Mouse (Mus musculus): ENCODE results near the gene Gatad2b. TPM values are rescaled to one million over a fixed set of nuclear protein-coding genes. Genes with fewer than 3 reads are reported as not detected.
A peak's percentile ranks its signal among the peaks of the same experiment; 100 is the strongest.

Gene Gatad2b
- total RNA-seq, 2 experiments from 2014 or later: 17.7 to 96.0 TPM

- no peak for ATAC-seq (replicated peaks; ENCODE audit: poor library complexity)
These were observed 81.4 kb downstream of the Gatad2b start for GRCm38 (mm10) chr3:90374368-90374767.

DNA sequence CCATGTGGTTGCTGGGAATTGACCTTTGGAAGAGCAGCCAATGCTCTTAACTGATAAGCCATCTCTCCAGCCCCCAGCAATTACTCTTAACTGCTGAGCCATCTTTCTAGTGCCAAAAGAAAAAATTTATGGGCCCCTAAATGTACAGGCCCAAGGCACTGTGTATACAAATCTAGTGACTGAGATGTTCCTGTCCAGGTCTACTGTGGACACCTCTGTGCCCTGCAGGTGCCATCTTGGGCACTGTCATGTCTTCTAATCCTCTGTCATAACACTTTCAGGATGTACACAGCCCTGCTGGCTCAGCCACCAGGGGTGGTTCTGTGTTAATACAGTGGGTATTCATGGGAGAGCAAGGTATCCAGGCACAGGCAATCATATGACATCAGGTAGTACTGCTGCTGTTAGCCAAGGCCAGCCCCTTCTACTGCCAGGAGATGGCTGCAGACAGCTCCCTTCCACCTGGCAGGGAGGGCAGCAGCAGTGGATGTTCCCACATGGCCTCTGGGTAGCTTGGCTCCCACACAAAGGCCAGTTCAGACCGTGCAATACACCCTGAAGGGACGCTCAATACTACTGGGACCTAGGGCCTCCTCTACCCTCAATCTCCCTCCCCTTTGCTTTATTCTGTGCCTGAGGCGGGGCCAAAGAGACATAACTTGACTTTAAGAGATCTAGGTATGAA is 82.7 kb downstream of the Gatad2b start:
- no peak for ATAC-seq (replicated peaks; ENCODE audit: poor library complexity)

DNA sequence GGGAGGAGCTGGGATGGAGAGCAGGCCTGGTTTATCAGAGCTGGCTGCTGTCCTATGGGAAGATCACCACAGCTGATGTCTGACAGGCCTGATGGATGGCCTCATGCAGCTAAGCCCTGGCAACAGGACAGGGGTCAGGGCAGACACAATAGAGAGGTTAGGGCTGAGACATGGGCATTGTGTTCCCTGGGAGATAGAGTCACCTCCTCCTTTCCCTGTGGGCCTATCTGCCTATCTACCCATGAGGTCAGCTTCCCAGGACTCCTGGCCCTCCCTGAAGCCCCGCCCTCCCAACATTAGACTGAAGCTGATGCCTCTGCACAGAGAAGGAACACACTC is 83.2 kb downstream of the Gatad2b start:
- no peak for ATAC-seq (replicated peaks; ENCODE audit: poor library complexity)

- no peak for ATAC-seq (replicated peaks; ENCODE audit: poor library complexity)
These were observed 85.5 kb downstream of the Gatad2b start for GRCm38 (mm10) chr3:90378496-90378895.

GRCm38 (mm10) chr3:90381727-90382126 is 88.7 kb downstream of the Gatad2b start:
- no peak for ATAC-seq (replicated peaks; ENCODE audit: poor library complexity)

GRCm38 (mm10) chr3:90383690-90384089 is 90.7 kb downstream of the Gatad2b start:
- peak; percentile 95 for ATAC-seq (replicated peaks; ENCODE audit: poor library complexity)

GRCm38 (mm10) chr3:90384851-90385375 is 91.9 kb downstream of the Gatad2b start:
- no peak for ATAC-seq (replicated peaks; ENCODE audit: poor library complexity)

- ATAC-seq (replicated peaks; ENCODE audit: poor library complexity): no peak
These were observed 93.8 kb downstream of the Gatad2b start for GRCm38 (mm10) chr3:90386817-90387216.

GRCm38 (mm10) chr3:90387483-90387882 is 94.5 kb downstream of the Gatad2b start:
- peak; percentile 10; the same call in 1 of the 2 replicates for ATAC-seq (replicated peaks; ENCODE audit: poor library complexity)

DNA sequence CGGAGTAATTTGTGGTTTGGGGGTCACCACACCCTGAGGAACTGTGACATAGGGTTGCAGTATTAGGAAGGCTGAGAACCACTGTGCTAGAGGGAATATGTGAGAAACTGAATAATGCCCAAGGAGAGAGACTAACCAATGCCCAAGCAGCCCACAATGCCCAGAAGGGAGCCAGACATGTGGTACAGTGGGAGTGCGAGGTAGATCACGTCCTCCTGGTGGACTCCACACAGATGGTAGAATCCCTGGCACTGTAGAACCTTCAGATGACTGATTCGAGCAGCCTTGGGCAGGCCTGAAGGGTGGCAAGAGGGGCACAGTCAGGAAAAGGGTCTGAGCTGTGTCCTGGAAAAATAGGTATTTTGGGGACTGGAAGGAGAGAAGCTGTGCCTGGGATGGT is 95.2 kb downstream of the Gatad2b start:
- ATAC-seq (replicated peaks; ENCODE audit: poor library complexity): peak; percentile 12; the same call in 1 of the 2 replicates

- peak; percentile 18 for ATAC-seq (replicated peaks; ENCODE audit: poor library complexity)
These were observed 95.9 kb downstream of the Gatad2b start for GRCm38 (mm10) chr3:90388726-90389510.

DNA sequence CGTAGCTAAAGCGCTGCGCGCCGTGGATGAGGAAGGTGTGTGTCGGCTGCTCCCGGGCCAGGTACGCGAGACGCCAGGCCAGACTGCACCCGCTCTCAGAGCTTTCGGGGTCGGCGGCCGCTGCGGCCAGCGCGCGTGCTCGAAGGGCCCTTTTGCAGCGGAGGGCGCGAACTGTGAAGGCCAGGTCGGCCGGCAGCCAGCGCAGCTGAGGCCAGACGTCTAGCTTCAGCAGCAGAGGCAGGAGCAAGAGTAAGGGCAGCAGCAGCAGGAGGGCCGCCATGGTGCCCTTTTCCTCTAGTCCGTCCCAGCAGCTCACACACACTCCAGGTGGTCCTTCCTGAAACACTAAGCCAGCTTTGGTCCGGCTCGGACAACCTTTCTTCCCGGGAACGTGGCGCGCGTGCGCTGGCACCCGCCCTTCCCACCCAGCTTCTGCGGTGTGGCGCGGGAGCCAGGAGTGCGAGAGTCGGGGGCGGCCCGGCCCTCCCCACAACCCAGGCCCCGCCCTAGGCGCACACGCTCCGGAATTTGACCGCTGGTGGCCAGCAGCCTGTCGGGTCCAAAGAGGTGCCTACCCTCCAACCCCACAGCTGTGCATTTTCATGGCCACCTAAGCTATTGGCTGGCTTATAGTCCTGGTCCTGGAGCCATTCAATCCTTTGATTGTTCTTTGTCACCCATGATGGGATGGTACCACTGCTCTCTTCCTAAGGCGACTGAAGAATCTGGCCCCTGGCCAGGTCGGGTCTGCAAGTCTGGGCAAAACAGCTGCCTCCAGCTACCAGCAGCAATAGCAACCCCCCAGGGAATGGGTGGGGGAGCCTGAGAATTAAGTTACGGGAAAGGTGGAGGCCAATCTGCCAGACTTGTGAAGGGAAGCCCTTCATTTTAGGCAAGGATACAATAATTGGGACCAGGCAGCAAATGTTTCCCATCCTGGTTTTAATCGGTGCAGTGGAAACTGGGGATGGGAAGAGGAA is 96.8 kb downstream of the Gatad2b start, which contains the start of gene Slc27a3:
Gene Slc27a3, minus strand, starts transcription at position 428 of the 980 bp plus-strand sequence.
- no peak for ATAC-seq (replicated peaks; ENCODE audit: poor library complexity)

- ATAC-seq (replicated peaks; ENCODE audit: poor library complexity): no peak
These were observed 98.0 kb downstream of the Gatad2b start for GRCm38 (mm10) chr3:90391004-90391403.

- no peak for ATAC-seq (replicated peaks; ENCODE audit: poor library complexity)
These were observed 99.0 kb downstream of the Gatad2b start for GRCm38 (mm10) chr3:90391941-90392340.

- ATAC-seq (replicated peaks; ENCODE audit: poor library complexity): no peak
These were observed 99.7 kb downstream of the Gatad2b start for GRCm38 (mm10) chr3:90392661-90393060.

- ATAC-seq (replicated peaks; ENCODE audit: poor library complexity): no peak
These were observed 102.7 kb downstream of the Gatad2b start for GRCm38 (mm10) chr3:90395629-90396028.

DNA sequence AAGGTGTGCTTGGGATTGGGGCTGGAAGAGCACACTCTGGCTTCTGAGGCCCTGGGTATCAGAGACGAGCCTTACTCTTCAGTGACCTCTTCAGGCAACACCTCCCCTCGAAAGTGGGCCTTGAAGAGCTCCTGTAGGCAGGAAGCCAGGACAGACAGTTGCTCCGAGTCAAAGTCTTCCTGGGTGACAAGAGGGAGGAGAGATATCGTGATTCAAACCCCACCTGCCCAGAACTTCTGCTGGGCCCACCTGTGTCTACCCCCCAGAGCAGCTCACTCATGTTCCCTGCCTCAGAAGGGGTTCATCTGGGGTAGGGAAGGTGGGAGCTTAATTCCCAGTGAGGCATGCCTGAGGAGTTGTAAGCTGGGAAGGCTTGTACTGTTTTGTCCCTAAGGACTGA is 108.0 kb downstream of the Gatad2b start:
- ATAC-seq (replicated peaks; ENCODE audit: poor library complexity): no peak

DNA sequence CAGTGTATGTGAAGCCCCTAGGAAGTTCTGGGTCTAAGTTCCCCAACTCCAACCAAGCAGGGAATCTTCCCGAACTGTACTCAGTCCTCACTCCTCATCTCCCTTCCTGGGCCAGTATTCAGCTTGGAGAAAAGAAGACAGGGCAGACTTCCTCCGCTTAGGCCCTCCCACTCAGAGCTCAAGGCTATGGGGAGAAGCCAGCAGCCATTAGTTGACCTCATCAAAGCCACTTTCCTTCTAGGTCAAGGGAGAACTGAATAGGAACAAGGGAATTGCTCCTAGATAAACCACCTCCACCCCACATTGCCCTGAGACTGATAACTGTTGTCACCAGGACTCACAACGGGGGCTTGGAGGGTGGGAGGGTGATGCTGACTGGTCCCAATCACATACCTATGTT is 111.1 kb downstream of the Gatad2b start:
- no peak for ATAC-seq (replicated peaks; ENCODE audit: poor library complexity)

- no peak for ATAC-seq (replicated peaks; ENCODE audit: poor library complexity)
These were observed 111.6 kb downstream of the Gatad2b start for GRCm38 (mm10) chr3:90404609-90405008.

DNA sequence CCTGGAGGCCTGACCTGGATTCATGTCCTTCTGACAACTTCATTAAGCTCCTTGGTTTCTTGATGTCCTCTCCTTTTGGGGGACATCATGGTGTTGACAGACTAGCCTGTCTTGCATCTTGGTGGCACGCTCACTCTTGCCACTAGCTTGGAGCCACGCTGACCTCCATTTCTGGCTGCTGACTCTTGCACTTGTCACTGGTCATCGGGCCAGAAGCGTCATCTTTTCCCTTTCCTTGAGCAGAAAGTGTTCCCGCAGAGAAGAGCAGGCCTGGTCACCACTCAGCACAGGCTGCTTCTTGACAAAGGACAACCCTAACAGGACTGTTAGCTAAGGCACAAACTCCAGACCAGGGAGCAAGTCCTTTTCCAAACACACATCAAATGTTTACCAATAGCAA is 113.4 kb downstream of the Gatad2b start:
- no peak for ATAC-seq (replicated peaks; ENCODE audit: poor library complexity)

DNA sequence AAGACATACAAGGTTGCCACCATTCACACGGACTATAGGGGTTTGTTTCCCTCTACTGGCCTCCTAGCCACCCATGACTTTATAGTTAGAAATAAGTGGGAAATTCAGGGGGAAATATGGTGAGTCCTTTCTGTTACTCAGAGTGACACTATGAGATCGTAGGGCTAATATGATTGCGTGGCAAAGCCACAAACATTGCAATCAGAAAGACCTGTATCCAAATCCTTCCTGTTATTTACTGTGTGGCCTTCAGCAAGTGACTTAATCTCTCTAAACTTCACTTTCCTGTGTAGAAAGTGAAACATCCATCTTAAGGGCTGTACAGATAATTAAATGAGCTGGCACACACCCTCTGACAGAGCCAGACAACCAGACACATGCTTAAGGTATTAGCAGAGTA is 115.7 kb downstream of the Gatad2b start:
- ATAC-seq (replicated peaks; ENCODE audit: poor library complexity): peak; percentile 48
